Mouse (Mus musculus) hematopoietic multipotent progenitor cell, adult 10-12 weeks (in vitro differentiated cells): ENCODE measurements around the gene Rcc1l. TPM values are rescaled to one million over a fixed set of nuclear protein-coding genes. Genes with fewer than 3 reads are reported as not detected.

Source experiments
- polyA plus RNA-seq: library from polyadenylated mRNA; stranded (reverse); fragments of >175 nt; gene quantifications from 2 replicates; pipeline ENCODE4 v1.2.3, GENCODE M21; 2012; ENCODE audit warnings: low replicate concordance

Gene Rcc1l
- polyA plus RNA-seq: 5.7 and 8.2 TPM in 2 replicates

GRCm38 (mm10) chr5:134176169-134176881 lies at the start of gene Rcc1l:
TSS of gene Rcc1l (minus strand) at chr5:134176774.

GRCm38 (mm10) chr5:134183880-134184808 lies 7.6 kb upstream of the Rcc1l start, which contains the start of gene Gtf2ird2:
TSS of gene Gtf2ird2 (plus strand) at chr5:134184019.

DNA sequence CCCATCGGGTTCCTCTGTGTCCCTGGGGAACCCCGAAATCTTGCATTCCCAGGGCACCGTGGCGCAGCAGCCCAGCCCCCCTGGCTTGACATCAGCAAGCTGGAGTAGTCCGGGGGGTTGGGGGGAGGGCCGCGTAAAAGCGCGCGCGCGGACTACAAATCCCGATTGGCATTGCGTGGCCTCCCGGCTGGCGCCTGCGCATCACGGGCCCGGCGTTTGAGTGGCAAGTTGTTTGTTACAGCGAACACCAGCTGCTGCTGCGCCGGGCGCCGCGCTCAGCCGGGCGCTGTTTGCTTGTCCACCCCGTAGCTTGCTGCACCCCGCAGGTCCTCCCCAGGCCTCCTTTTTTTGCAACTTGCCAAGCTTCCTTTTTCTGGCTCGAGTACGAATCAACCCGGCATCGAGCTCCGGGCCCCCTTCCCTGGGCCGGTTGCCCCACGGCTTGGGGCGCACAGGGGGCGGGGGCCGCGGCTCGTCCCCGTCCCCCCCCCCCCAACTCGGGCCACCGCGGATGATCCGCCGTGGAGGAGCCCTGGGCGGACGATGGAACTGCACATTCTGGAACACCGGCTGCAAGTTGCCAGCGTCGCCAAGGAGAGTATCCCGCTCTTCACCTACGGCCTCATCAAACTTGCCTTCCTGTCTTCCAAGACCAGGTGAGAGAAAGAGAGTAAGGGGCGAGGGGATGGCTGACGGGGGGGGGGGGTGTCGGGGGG lies 76.9 kb downstream of the Rcc1l start, which contains the start of gene Castor2:
Castor2 (plus strand) TSS at position 216 of the 716 bp plus-strand sequence.

Other genes starting within 250 kb of the Rcc1l start
- 6.5 and 7.9 TPM in 2 replicates for gene Castor2, start 77.1 kb downstream of the Rcc1l start, polyA plus RNA-seq
- gene Gtf2ird2, start 7.2 kb upstream of the Rcc1l start, polyA plus RNA-seq: 10.1 and 13.3 TPM in 2 replicates
- gene Ncf1, start 52.9 kb upstream of the Rcc1l start, polyA plus RNA-seq: 265 and 477 TPM in 2 replicates
- 94.1 and 397 TPM in 2 replicates for gene Gtf2i, start 138.0 kb upstream of the Rcc1l start, polyA plus RNA-seq